Mouse (Mus musculus): ENCODE measurements around the gene Mettl8.

Mettl8 gene

GRCm38 (mm10) chr2:71037447-71037846, 17.9 kb downstream of the Mettl8 start:
- no peak for DNase-seq (ENCODE audit: extremely low read depth, low read depth, low spot score)

DNA sequence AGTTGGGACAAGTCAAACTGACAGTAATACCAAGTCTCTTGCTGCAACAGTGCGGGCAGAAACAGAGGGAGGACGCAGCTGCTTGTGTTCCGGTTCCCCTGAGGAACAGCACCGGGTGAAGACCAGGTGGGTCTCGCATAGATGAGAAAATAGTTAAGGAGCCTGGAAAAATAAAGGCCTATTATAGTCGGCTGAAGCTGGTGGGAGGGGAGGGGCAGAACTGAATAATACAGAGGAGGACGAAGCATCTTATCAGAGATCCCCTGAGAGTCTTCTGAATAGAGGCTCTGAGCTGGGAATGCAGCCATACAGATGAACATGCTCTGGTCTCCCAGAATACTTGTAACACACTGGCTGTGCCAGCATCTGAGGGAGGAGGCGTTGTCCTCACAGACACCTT, 21.4 kb downstream of the Mettl8 start:
- no peak for DNase-seq (ENCODE audit: extremely low read depth, low read depth, low spot score)

DNA sequence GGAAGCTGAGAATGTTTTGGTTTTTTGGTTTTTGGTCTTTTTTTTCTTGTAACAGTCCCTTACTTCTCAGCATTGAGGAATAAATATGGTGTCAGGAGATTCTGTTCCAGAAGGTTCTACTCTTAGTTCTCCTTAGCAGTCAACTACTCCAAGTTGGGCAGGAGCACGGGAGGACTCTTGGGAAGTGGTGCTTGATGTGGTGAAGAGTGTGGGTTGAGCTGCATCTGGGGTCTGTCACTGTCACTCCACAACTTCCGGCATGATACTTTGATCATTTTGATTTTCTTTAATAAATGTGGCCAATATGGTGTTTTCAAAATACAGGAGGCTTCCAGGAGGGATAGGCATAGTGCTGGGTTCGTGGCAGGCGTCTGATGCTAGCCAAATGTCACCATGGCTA, 22.4 kb downstream of the Mettl8 start:
- DNase-seq (ENCODE audit: extremely low read depth, low read depth, low spot score) = no peak

GRCm38 (mm10) chr2:71031973-71032794, 23.2 kb downstream of the Mettl8 start:
- DNase-seq (ENCODE audit: extremely low read depth, low read depth, low spot score) = no peak

DNA sequence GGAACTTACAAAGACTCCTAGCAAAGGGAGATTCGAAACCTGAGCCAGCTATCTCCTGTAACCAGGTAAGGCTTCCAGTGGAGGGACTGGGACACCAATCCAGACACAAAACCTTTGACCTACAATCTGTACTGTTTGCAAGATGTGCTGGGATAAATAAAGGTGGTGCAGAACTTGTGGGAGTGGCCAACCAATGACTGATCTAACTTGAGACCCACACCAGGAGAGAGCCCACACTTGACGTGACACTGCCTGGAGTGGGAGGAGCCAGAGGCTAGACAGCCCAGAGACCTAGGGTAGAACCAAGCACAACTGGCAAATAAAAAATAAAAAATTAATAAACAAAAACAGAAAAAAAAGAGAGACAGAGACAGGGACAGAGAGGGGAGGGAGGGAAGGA, 24.7 kb downstream of the Mettl8 start:
- DNase-seq (ENCODE audit: extremely low read depth, low read depth, low spot score) = no peak

DNA sequence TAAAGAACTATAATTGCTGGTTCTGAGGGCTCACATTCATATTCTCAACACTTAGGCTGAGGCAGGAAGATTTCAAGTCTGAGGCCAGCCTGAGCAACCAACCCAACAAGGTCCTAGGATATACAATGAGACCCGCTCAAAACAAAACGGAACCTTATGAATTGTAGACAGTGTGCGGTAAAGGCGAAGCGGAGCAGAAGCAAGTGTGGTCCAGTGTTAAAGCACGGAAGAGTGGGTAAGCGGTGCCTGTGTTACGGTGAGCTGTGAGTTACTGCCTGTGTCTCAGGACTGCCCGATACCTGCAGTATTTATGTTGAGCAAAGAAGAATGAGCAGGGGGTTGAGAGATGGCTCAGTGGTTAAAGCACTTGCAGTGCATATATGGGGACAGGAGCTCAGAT, 27.8 kb downstream of the Mettl8 start:
- no peak for DNase-seq (ENCODE audit: extremely low read depth, low read depth, low spot score)

- DNase-seq (ENCODE audit: extremely low read depth, low read depth, low spot score) = no peak
These were observed 28.6 kb downstream of the Mettl8 start for GRCm38 (mm10) chr2:71026787-71027186.

- no peak for DNase-seq (ENCODE audit: extremely low read depth, low read depth, low spot score)
These were observed 29.6 kb downstream of the Mettl8 start for GRCm38 (mm10) chr2:71025576-71026315.

GRCm38 (mm10) chr2:71023986-71024385, 31.4 kb downstream of the Mettl8 start:
- DNase-seq (ENCODE audit: extremely low read depth, low read depth, low spot score) = no peak

DNA sequence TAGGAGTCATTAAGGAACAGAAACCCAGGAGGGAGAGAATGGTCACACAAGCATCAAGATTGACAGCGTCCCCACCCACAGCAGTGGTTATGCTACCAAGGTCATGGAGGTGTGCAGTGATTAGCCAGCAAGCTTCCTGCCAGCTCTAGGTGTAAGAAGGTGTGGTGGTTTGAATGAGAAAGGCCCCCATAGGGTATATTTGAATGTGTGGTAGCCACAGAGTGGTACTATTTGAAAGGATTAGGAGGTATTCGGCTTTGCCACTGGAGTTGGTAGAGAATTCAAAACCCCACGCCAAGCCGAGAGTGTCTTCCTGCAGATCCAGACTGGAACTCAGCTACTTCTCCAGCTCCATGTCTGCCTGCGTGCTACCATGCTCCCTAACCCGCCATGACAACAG, 32.4 kb downstream of the Mettl8 start:
- no peak for DNase-seq (ENCODE audit: extremely low read depth, low read depth, low spot score)

DNA sequence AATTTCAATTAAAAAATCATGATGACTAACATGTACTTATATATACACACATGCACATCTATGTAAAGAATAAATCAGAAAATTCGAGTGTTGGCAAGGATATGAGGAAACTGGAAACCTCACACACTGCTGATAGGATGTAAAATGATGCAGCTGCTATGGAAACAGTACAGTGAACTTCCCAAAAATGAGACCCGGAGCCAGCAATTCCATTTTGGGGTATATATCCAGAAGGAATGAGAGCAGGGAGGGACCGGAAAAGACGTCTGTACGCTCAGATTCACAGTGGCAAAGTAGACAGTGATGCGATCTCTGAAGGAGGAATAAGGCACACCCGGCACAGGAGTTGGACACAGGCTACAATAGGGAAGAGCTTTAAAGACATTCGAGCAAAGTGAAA, 34.7 kb downstream of the Mettl8 start:
- DNase-seq (ENCODE audit: extremely low read depth, low read depth, low spot score) = no peak

GRCm38 (mm10) chr2:71019704-71020375, 35.5 kb downstream of the Mettl8 start:
- no peak for DNase-seq (ENCODE audit: extremely low read depth, low read depth, low spot score)

GRCm38 (mm10) chr2:71019277-71019676, 36.1 kb downstream of the Mettl8 start:
- no peak for DNase-seq (ENCODE audit: extremely low read depth, low read depth, low spot score)

GRCm38 (mm10) chr2:71013521-71013920, 41.9 kb downstream of the Mettl8 start:
- DNase-seq (ENCODE audit: extremely low read depth, low read depth, low spot score) = no peak

GRCm38 (mm10) chr2:71011816-71012215, 43.6 kb downstream of the Mettl8 start:
- peak; percentile 37 for DNase-seq (ENCODE audit: extremely low read depth, low read depth, low spot score)

- no peak for DNase-seq (ENCODE audit: extremely low read depth, low read depth, low spot score)
These were observed 51.0 kb downstream of the Mettl8 start for GRCm38 (mm10) chr2:71004354-71004753.

GRCm38 (mm10) chr2:71002509-71002908, 52.9 kb downstream of the Mettl8 start:
- no peak for DNase-seq (ENCODE audit: extremely low read depth, low read depth, low spot score)

GRCm38 (mm10) chr2:70998771-70999170, 56.6 kb downstream of the Mettl8 start:
- no peak for DNase-seq (ENCODE audit: extremely low read depth, low read depth, low spot score)

DNA sequence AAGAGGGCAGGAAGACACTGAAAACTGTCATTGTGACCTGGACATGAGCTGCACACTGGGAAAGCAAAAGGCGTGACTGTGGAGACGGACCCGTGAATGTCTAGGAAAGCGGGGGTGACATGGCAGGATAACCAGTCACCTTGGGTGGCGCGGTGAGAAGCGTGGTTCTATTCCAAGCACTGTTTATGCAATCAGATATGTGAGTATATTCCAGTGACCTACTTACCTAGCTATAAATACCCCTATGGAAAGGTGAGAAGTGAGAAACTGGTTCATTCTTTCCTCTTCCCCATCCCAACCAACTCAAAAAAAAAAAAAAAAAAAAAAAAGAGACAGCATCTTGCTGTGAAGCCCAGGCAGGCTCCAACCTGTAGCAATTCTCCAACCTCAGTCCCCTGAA, 58.9 kb downstream of the Mettl8 start:
- DNase-seq (ENCODE audit: extremely low read depth, low read depth, low spot score) = no peak

DNA sequence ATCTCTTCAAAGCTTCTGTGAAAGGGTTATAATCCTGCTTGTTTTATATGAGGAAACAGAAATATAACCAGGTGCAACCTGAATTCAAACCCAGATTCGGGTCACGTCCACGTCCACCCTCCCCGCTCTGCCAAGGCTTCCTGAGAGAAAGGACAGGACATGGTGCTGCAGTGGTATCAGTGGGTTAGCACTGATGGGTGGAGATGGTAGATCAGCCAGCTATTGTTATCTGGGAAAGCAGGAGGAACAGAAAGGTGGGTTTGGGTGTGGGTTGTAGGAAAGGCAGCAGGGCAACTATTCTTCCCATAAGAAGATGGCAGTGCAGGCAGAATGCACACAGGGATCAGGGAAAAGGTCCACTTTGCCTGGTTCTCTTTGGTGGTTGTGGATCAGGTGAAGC, 59.5 kb downstream of the Mettl8 start:
- no peak for DNase-seq (ENCODE audit: extremely low read depth, low read depth, low spot score)

GRCm38 (mm10) chr2:70993740-70994139, 61.6 kb downstream of the Mettl8 start:
- no peak for DNase-seq (ENCODE audit: extremely low read depth, low read depth, low spot score)

- DNase-seq (ENCODE audit: extremely low read depth, low read depth, low spot score) = no peak
These were observed 62.7 kb downstream of the Mettl8 start for GRCm38 (mm10) chr2:70992715-70993114.

All from fat pad, adult 2 months (tissue).